25 mouse cellular contexts compared by ENCODE assay signal in the genomic region with DNA sequence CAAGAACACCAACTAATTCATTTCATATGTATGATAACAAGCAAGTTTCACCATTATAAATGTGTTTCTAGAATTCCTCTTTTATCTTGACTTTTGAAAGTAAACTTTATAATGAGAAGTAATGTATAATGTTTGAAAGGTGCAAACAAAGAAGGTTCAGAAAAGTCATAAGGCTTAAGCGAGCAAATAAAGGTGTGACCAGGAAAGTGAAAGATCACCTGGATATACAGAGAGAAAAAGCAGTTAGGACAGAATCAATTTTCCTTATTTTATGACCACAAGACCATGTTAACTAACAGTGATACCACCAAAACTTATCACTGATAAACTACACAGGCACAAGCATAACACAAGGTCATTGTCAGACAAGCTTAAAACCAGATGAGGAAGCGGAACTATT.
"Had no signal": no experiment of that assay in that cellular context is flagged by ENCODE, and none has a peak within 500 bp of the region (broad histone marks: within the 10 kb centered on the region; RNA-seq: fewer than 3 reads in every experiment).

No protein-coding gene starts in this region.

- H3K4me3 ChIP-seq: heart, adult 2 months; heart, embryonic 13.5 days; heart, embryonic 15.5 days; hindbrain, embryonic 13.5 days; hindbrain, embryonic 15.5 days; kidney, embryonic 15.5 days; layer of hippocampus, adult 2 months; left cerebral cortex, adult 2 months; limb, embryonic 10.5 days; limb, embryonic 12.5 days had no signal

- H3K27ac ChIP-seq: heart, adult 2 months; heart, embryonic 13.5 days; heart, embryonic 15.5 days; hindbrain, embryonic 13.5 days; hindbrain, embryonic 15.5 days; hindbrain, postnatal 0 days; kidney, embryonic 15.5 days; kidney, postnatal 0 days; layer of hippocampus, adult 2 months; left cerebral cortex, adult 2 months; limb, embryonic 10.5 days; limb, embryonic 12.5 days had no signal

- H3K4me1 ChIP-seq: heart, embryonic 13.5 days; heart, embryonic 15.5 days; hindbrain, embryonic 13.5 days; hindbrain, embryonic 15.5 days; kidney, embryonic 15.5 days; limb, embryonic 10.5 days; limb, embryonic 12.5 days had no signal

- H3K36me3 ChIP-seq: heart, embryonic 13.5 days; heart, embryonic 15.5 days; hindbrain, embryonic 13.5 days; hindbrain, embryonic 15.5 days; kidney, embryonic 15.5 days; limb, embryonic 10.5 days; limb, embryonic 12.5 days had no signal

- DNase-seq: gastrocnemius, postnatal 14 days; gastrocnemius, postnatal 36 days; heart, adult 11 months; heart, adult 2 months; heart, postnatal 14 days; heart, postnatal 36 days; kidney, adult 11 months; kidney, adult 2 months; kidney, adult 9 months; kidney, postnatal 14 days; kidney, postnatal 36 days; liver had no signal

- H3K9ac ChIP-seq: heart, embryonic 13.5 days; heart, embryonic 15.5 days; hindbrain, embryonic 13.5 days; hindbrain, embryonic 15.5 days; kidney, embryonic 15.5 days; limb, embryonic 12.5 days had no signal

- ATAC-seq: hindbrain, postnatal 0 days had no signal

- H3K9me3 ChIP-seq: heart, embryonic 13.5 days; heart, embryonic 15.5 days; hindbrain, embryonic 13.5 days; hindbrain, embryonic 15.5 days; kidney, embryonic 15.5 days; limb, embryonic 10.5 days; limb, embryonic 12.5 days had no signal

- H3K27me3 ChIP-seq: heart, embryonic 13.5 days; heart, embryonic 15.5 days; hindbrain, embryonic 13.5 days; hindbrain, embryonic 15.5 days; kidney, embryonic 15.5 days; limb, embryonic 12.5 days had no signal

- H3K4me2 ChIP-seq: heart, embryonic 11.5 days; heart, embryonic 13.5 days; heart, embryonic 15.5 days; hindbrain, embryonic 13.5 days; hindbrain, embryonic 15.5 days; kidney, embryonic 15.5 days; limb, embryonic 12.5 days; liver, embryonic 11.5 days had no signal
